Mouse (Mus musculus) CH12.LX (cell line): ENCODE measurements around the gene Vmn1r51. TPM values are rescaled to one million over a fixed set of nuclear protein-coding genes. Genes with fewer than 3 reads are reported as not detected.

Source experiments
- DNase-seq: peaks from one replicate; pipeline ENCODE4 v3.0.0-alpha.2; 2013; ENCODE audit errors: extremely low read depth
- H3K27ac ChIP-seq: 2 replicates; pipeline ENCODE4 v1.5.1; 2012; ENCODE audit warnings: low read depth, mild to moderate bottlenecking, control low read depth, moderate library complexity; ENCODE audit not compliant: insufficient read depth
- H3K27me3 ChIP-seq: replicated peaks from 2 replicates; pipeline ENCODE3; 2012; ENCODE audit warnings: inconsistent platforms
- H3K36me3 ChIP-seq, 2 experiments: replicated peaks in 1 of 2; 2 replicates each; pipeline versions ENCODE3 to v1.6.1; 2012; ENCODE audit warnings: inconsistent platforms in 1 of 2, low read length in 1 of 2, mild to moderate bottlenecking in 1 of 2, mixed read lengths in 1 of 2, moderate library complexity in 1 of 2; ENCODE audit not compliant: control insufficient read depth in 1 of 2, insufficient read depth in 1 of 2
- H3K4me1 ChIP-seq, 2 experiments: 2 replicates each; pipeline ENCODE4 v1.6.1; 2012; ENCODE audit warnings: inconsistent platforms in 1 of 2, moderate library complexity in 1 of 2; ENCODE audit not compliant: insufficient read depth in 2 of 2, control insufficient read depth in 1 of 2
- H3K4me2 ChIP-seq: 2 replicates; pipeline ENCODE4 v1.6.1; 2012; ENCODE audit warnings: low read depth, mild to moderate bottlenecking, control low read depth; ENCODE audit not compliant: poor library complexity, insufficient read depth, severe bottlenecking
- H3K4me3 ChIP-seq, 3 experiments: fragments of 150-350 bp in 1 of 3; sonication (generic) in 1 of 3; replicated peaks in 1 of 3; 2 replicates each; pipeline versions ENCODE3 to v1.5.1; 2011 to 2012; ENCODE audit warnings: low read depth in 2 of 3, low read length in 2 of 3, mild to moderate bottlenecking in 2 of 3, moderate library complexity in 2 of 3, control low read depth in 1 of 3, improper control_type of control experiment in 1 of 3, inconsistent platforms in 1 of 3, mixed read lengths in 1 of 3; ENCODE audit not compliant: poor library complexity in 1 of 3
- H3K79me2 ChIP-seq: replicated peaks from 2 replicates; pipeline ENCODE4 v1.6.1; 2012; ENCODE audit warnings: mild to moderate bottlenecking, moderate library complexity; ENCODE audit not compliant: control insufficient read depth, poor library complexity, insufficient read depth, severe bottlenecking; ENCODE audit errors: extremely low read depth
- H3K9ac ChIP-seq: 2 replicates; pipeline ENCODE4 v1.6.1; 2012; ENCODE audit warnings: low read depth, mild to moderate bottlenecking, control low read depth, moderate library complexity; ENCODE audit not compliant: insufficient read depth
- H3K9me3 ChIP-seq: replicated peaks from 2 replicates; pipeline ENCODE3; 2012; ENCODE audit warnings: low read length, inconsistent platforms, mixed read lengths
- BHLHE40 ChIP-seq: IDR thresholded peaks from 2 replicates; pipeline ENCODE4 v1.6.1; 2011; ENCODE audit warnings: mild to moderate bottlenecking, low read depth, low read length, improper control_type of control experiment
- CHD1 ChIP-seq: IDR thresholded peaks from 2 replicates; pipeline ENCODE4 v1.6.1; 2012; ENCODE audit warnings: low read depth, low read length, improper control_type of control experiment, inconsistent platforms
- CTCF ChIP-seq, 2 experiments: IDR thresholded peaks in 1 of 2; conservative IDR thresholded peaks in 1 of 2; 2 replicates each; pipeline ENCODE4 v1.5.1; 2011 to 2012; ENCODE audit warnings: low read depth in 2 of 2, low read length in 2 of 2, improper control_type of control experiment in 1 of 2, inconsistent platforms in 1 of 2, mild to moderate bottlenecking in 1 of 2, moderate library complexity in 1 of 2
- GABPA ChIP-seq: IDR thresholded peaks from 2 replicates; pipeline ENCODE4 v1.6.1; 2012; ENCODE audit warnings: low read depth, low read length, improper control_type of control experiment, inconsistent platforms; ENCODE audit not compliant: insufficient replicate concordance
- IRF4 ChIP-seq: IDR thresholded peaks from 2 replicates; pipeline ENCODE4 v1.6.1; 2014; ENCODE audit warnings: low read depth, mild to moderate bottlenecking, inconsistent platforms, low read length, improper control_type of control experiment
- JUN ChIP-seq: IDR thresholded peaks from 2 replicates; pipeline ENCODE4 v1.6.1; 2011; ENCODE audit warnings: low read depth, mild to moderate bottlenecking, low read length, improper control_type of control experiment, moderate library complexity; ENCODE audit not compliant: insufficient read depth
- KAT2A ChIP-seq: IDR thresholded peaks from 2 replicates; pipeline ENCODE4 v1.6.1; 2012; ENCODE audit warnings: low read length, improper control_type of control experiment, inconsistent platforms; ENCODE audit not compliant: insufficient replicate concordance
- MAFK ChIP-seq: IDR thresholded peaks from 2 replicates; pipeline ENCODE4 v1.6.1; 2011; ENCODE audit warnings: low read length, improper control_type of control experiment; ENCODE audit not compliant: insufficient replicate concordance
- MAX ChIP-seq: IDR thresholded peaks from 2 replicates; pipeline ENCODE4 v1.6.1; 2011; ENCODE audit warnings: low read length, improper control_type of control experiment
- MEF2A ChIP-seq: IDR thresholded peaks from 2 replicates; pipeline ENCODE4 v1.6.1; 2014; ENCODE audit warnings: low read depth, mild to moderate bottlenecking, inconsistent platforms, low read length, improper control_type of control experiment, borderline replicate concordance
- MYC ChIP-seq: IDR thresholded peaks from 2 replicates; pipeline ENCODE4 v1.6.1; 2011; ENCODE audit warnings: low read depth, mild to moderate bottlenecking, improper control_type of control experiment, low read length
- NELFE ChIP-seq: IDR thresholded peaks from 2 replicates; pipeline ENCODE4 v1.6.1; 2011; ENCODE audit warnings: low read depth, low read length, improper control_type of control experiment
- POLR2A ChIP-seq: IDR thresholded peaks from 2 replicates; pipeline ENCODE4 v1.6.1; 2011; ENCODE audit warnings: low read depth, mild to moderate bottlenecking, improper control_type of control experiment, low read length
- POLR2AphosphoS2 ChIP-seq: IDR thresholded peaks from 2 replicates; pipeline ENCODE4 v1.6.1; 2011; ENCODE audit warnings: low read depth, low read length, improper control_type of control experiment
- RCOR1 ChIP-seq: conservative IDR thresholded peaks from 2 replicates; pipeline ENCODE4 v1.6.1; 2012; ENCODE audit warnings: low read depth, mild to moderate bottlenecking, inconsistent platforms, low read length, improper control_type of control experiment
- SIN3A ChIP-seq: IDR thresholded peaks from 2 replicates; pipeline ENCODE4 v1.6.1; 2012; ENCODE audit warnings: low read length, improper control_type of control experiment, inconsistent platforms
- TCF12 ChIP-seq: IDR thresholded peaks from 2 replicates; pipeline ENCODE4 v1.6.1; 2014; ENCODE audit warnings: low read depth, mild to moderate bottlenecking, inconsistent platforms, low read length, improper control_type of control experiment
- USF2 ChIP-seq: conservative IDR thresholded peaks from 2 replicates; pipeline ENCODE4 v1.6.1; 2011; ENCODE audit warnings: low read depth, low read length, improper control_type of control experiment
- ZC3H11A ChIP-seq: IDR thresholded peaks from 2 replicates; pipeline ENCODE4 v1.6.1; 2012; ENCODE audit warnings: low read depth, mild to moderate bottlenecking, inconsistent platforms, low read length, improper control_type of control experiment
- ZKSCAN1 ChIP-seq: IDR thresholded peaks from 2 replicates; pipeline ENCODE4 v1.6.1; 2012; ENCODE audit warnings: low read depth, inconsistent platforms, low read length, improper control_type of control experiment, borderline replicate concordance
- ZNF384 ChIP-seq: IDR thresholded peaks from 2 replicates; pipeline ENCODE4 v1.6.1; 2012; ENCODE audit warnings: low read depth, low read length, improper control_type of control experiment, inconsistent platforms
- dilution Hi-C: fragments of 300-500 bp; cut with MboI; formaldehyde crosslinking; loops from 2 replicates; pipeline ENCODE4 v1.14.3; 2020; ENCODE audit warnings: low sequenced_read_pairs; ENCODE audit not compliant: extremely low pct_unique_long_range_greater_than_20kb, extremely low pct_ligation_motif_present
- in situ Hi-C: fragments of 300-500 bp; cut with MboI; formaldehyde crosslinking; loops from 3 replicates; pipeline ENCODE4 v1.14.3; 2019; ENCODE audit warnings: low sequenced_read_pairs, low pct_ligation_motif_present, low pct_unique_long_range_greater_than_20kb, mixed read lengths
- polyA plus RNA-seq: library from polyadenylated mRNA; unstranded; fragments of >175 nt; gene quantifications from 2 replicates; pipeline ENCODE4 v1.2.1, GENCODE M21; 2012; ENCODE audit warnings: low read depth; ENCODE audit not compliant: insufficient read length
- total RNA-seq, 2 experiments: library from RNA; depleted of rRNA; stranded (reverse); fragments of 300-350 nt in 1 of 2; fragments of >200 nt in 1 of 2; gene quantifications; 2 replicates each; pipeline ENCODE4 v1.2.3; 2012 to 2014

The Vmn1r51 gene
- total and polyA plus RNA-seq, 3 experiments, result not detected

GRCm38 (mm10) chr6:90101130-90101529, 21.3 kb upstream of the Vmn1r51 start, which contains the start of gene Vmn1r50:
Vmn1r50 (plus strand) TSS chr6:90101430.
- dilution Hi-C loops, result no loop called here
- H3K4me2 ChIP-seq, result no peak within 1 kb of the TSS
- in situ Hi-C loops, result no loop called here
- no peak for DNase-seq
- TF ChIP-seq BHLHE40, result no peak
- no peak for TF ChIP-seq MYC
- no peak for TF ChIP-seq POLR2A
- TF ChIP-seq KAT2A, result no peak
- H3K4me1 ChIP-seq, result no peaks in the 10 kb centered on the region
- no peak within 1 kb of the TSS for H3K27ac ChIP-seq
- H3K9me3 ChIP-seq, result no peaks in the 10 kb centered on the region
- H3K79me2 ChIP-seq, result no peaks in the 10 kb centered on the region
- no peak within 1 kb of the TSS for H3K4me3 ChIP-seq
- no peaks in the 10 kb centered on the region for H3K36me3 ChIP-seq
- H3K9ac ChIP-seq, result no peak within 1 kb of the TSS
- H3K27me3 ChIP-seq, result peaks cover 77% of the 10 kb centered on the region

- Histone ChIP-seq H3K4me3 (no peak overlapping the region), H3K36me3 (no peaks in the 10 kb centered on the region), H3K79me2 (no peaks in the 10 kb centered on the region)
- DNase-seq, result no peak
- TF ChIP-seq MAX, result no peak
- no peak for TF ChIP-seq JUN
- TF ChIP-seq USF2, result no peak
- TF ChIP-seq MAFK, result no peak
- no peak for TF ChIP-seq ZNF384
- TF ChIP-seq ZKSCAN1, result no peak
- TF ChIP-seq NELFE, result no peak
- no peak for TF ChIP-seq IRF4
- no peak for TF ChIP-seq POLR2A
- TF ChIP-seq SIN3A, result no peak
- no peak for TF ChIP-seq MYC
- no peak for TF ChIP-seq POLR2AphosphoS2
- no peak for TF ChIP-seq BHLHE40
- TF ChIP-seq, all 38 proteins: peak for 0
- H3K27me3 ChIP-seq, result peaks cover 40% of the 10 kb centered on the region
- no peaks in the 10 kb centered on the region for H3K9me3 ChIP-seq
- in situ Hi-C loops (no loop called here), dilution Hi-C loops (no loop called here)
- H3K9ac ChIP-seq, result no peak overlapping the region
- H3K4me1 ChIP-seq, result no peaks in the 10 kb centered on the region
- no peak overlapping the region for H3K4me2 ChIP-seq
- H3K27ac ChIP-seq, result no peak overlapping the region
Observed at GRCm38 (mm10) chr6:90160139-90160538, 37.7 kb downstream of the Vmn1r51 start.

DNA sequence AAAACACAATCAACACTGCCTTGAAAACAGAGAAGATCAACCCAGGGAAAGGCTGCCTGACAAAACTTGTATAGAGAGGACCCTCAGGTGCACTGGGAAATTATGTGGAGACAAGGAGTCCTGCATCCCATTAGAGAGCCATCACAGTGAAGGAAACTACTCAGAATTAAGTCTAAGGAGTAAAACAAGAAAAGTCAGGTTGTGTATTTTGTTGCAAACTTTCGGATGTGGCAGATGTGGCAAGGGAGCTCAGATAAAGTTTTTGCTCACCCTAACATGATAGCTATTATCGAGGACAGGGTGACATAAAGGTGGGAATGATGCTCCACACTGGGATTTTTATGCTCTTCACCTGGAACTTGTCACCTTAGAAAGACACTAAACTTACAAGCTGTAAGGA, 52.1 kb downstream of the Vmn1r51 start, which contains the start of gene Vmn1r52:
TSS of gene Vmn1r52 (plus strand) at position 301 of the 400 bp plus-strand sequence.
- H3K9me3 ChIP-seq, result no peaks in the 10 kb centered on the region
- no peak within 1 kb of the TSS for H3K4me2 ChIP-seq
- no peak within 1 kb of the TSS for H3K4me3 ChIP-seq
- H3K9ac ChIP-seq, result no peak within 1 kb of the TSS
- H3K27ac ChIP-seq, result no peak within 1 kb of the TSS
- no peaks in the 10 kb centered on the region for H3K79me2 ChIP-seq
- no peaks in the 10 kb centered on the region for H3K4me1 ChIP-seq
- peaks cover 23% of the 10 kb centered on the region for H3K27me3 ChIP-seq
- in situ Hi-C loops (no loop called here), dilution Hi-C loops (no loop called here)
- no peak for DNase-seq
- no peaks in the 10 kb centered on the region for H3K36me3 ChIP-seq
- TF ChIP-seq MAX (no peak), IRF4 (no peak), RCOR1 (no peak), ZNF384 (no peak), KAT2A (no peak), GABPA (no peak), MAFK (no peak), ZC3H11A (no peak), POLR2A (no peak), CTCF (conservative IDR thresholded peaks at IDR 0.05 in 1 of 2, IDR thresholded peaks at IDR 0.05 in 1 of 2; ENCODE audit: low read depth in 2 of 2, low read length in 2 of 2) (no peak), CHD1 (no peak), MEF2A (no peak), TCF12 (no peak), POLR2AphosphoS2 (no peak)
